Mouse (Mus musculus): ENCODE measurements around the gene Bcl3. TPM values are rescaled to one million over a fixed set of nuclear protein-coding genes. Genes with fewer than 3 reads are reported as not detected.

Bcl3 gene
- polyA plus RNA-seq, 1 experiment, result 60.7 TPM

DNA sequence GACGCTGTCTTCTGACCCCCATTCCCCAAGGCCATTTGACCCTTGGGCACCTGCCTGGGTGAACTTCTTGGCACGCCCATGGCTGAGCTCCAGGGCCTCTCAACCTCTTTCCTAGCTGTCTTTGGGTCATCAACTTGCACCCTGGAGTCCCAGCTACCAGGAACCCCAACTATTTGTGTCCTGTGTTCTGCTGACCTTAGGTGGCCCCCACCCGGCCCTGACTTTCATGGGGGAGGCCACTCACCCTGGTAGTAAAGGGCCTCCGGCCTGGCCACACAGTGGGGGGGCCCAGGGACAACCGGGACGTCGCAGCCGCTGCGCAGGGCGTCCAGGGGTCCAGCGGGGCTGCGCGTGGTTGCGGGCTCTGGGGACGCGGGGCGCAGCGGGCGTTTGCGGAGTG is 377 bp downstream of the Bcl3 start:
- H3K4me3 ChIP-seq (ENCODE audit: insufficient read depth, low read length), result peak overlapping the region; percentile 63
- H3K4me1 ChIP-seq (ENCODE audit: control insufficient read depth, insufficient read depth, low read length), result peaks cover 44% of the 10 kb centered on the region
- TF ChIP-seq POLR2A (IDR thresholded peaks at IDR 0.05; ENCODE audit: borderline replicate concordance, low read depth, low read length) (no peak), CTCF (IDR thresholded peaks at IDR 0.05; ENCODE audit: low read depth, low read length) (no peak)
- H3K27ac ChIP-seq (ENCODE audit: insufficient read depth, low read depth, low read length), result peak overlapping the region; percentile 59

DNA sequence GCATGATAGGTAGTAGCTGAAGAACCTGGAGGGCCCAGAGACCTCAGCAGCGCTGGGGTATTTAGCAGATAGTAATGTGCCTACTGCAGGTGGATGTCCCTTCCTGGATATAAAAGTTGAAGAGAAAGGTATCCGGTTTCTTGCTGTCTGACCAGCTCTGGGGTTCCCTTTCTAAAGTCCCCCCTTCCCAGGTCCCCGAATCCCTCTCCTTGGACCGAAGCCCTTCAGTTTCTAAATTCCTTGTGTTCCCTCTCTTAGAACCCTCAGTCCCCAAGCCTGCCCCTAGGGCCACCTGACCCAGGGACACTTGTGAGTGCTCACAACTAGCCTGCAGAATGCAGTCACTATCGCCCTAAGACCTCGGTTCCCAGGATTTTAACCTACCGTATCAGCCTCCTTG is 937 bp downstream of the Bcl3 start:
- H3K4me3 ChIP-seq (ENCODE audit: insufficient read depth, low read length), result peak overlapping the region; percentile 63
- no peak overlapping the region for H3K27ac ChIP-seq (ENCODE audit: insufficient read depth, low read depth, low read length)
- no peak for TF ChIP-seq POLR2A (IDR thresholded peaks at IDR 0.05; ENCODE audit: borderline replicate concordance, low read depth, low read length)
- no peak for TF ChIP-seq CTCF (IDR thresholded peaks at IDR 0.05; ENCODE audit: low read depth, low read length)
- H3K4me1 ChIP-seq (ENCODE audit: control insufficient read depth, insufficient read depth, low read length), result peaks cover 39% of the 10 kb centered on the region

DNA sequence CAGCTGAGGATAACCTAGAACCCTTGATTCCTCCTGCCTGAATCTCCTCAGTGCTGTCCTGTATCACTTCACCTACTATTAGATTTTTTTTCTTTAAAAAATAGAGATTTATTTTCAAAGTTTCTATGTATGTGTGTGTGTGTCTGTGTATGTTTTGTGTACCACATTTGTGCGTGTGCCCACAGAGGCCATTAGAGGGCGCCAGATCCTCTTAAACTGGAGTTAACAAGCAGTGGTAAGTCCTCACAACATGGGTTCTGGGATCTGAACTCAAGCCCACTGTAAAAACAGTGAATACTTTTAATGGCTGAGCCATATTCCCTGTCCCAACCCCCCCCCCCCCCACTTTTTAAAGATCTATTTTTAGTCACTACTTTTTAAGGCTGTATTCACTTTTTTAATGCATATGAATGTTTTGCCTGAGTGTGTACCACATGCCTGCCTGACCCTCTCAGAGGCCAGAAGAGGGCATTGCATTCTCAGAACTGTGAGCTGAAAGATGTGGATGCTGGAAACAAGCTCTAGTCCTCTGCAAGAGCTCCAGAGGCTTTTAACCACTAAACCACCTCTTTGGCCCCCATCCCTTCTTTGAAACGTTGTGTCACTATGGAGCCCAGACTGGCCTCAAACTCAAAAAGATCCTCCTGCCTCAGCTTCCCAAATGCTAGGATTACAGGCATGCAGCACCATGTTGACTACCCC is 2.1 kb downstream of the Bcl3 start:
- Histone ChIP-seq H3K4me3 (ENCODE audit: insufficient read depth, low read length) (no peak overlapping the region), H3K4me1 (ENCODE audit: control insufficient read depth, insufficient read depth, low read length) (peaks cover 42% of the 10 kb centered on the region)
- TF ChIP-seq POLR2A (IDR thresholded peaks at IDR 0.05; ENCODE audit: borderline replicate concordance, low read depth, low read length), result no peak

DNA sequence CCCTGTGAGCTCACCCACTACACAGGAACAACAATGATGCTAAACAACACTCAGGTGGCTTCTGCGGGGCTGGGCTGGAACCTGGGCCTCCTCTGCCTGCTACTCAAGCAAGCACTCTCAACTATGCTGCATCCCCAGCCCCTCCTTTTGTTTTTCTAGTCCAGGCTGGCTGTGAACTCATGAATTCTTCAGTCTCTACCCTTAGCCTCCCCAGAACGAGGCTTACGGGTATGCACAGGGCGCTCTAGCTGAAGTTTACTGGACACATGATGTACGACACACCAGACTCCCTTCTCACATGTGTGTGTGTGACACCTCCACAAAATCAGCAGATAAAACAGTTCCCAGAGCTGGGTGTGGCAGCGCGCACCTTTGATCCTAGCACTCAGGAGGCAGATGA is 3.7 kb downstream of the Bcl3 start:
- TF ChIP-seq POLR2A (IDR thresholded peaks at IDR 0.05; ENCODE audit: borderline replicate concordance, low read depth, low read length), result no peak
- no peak for TF ChIP-seq CTCF (IDR thresholded peaks at IDR 0.05; ENCODE audit: low read depth, low read length)
- peaks cover 35% of the 10 kb centered on the region for H3K4me1 ChIP-seq (ENCODE audit: control insufficient read depth, insufficient read depth, low read length)
- no peak overlapping the region for H3K4me3 ChIP-seq (ENCODE audit: insufficient read depth, low read length)
- no peak overlapping the region for H3K27ac ChIP-seq (ENCODE audit: insufficient read depth, low read depth, low read length)

More for the DNA sequence above, 2.1 kb downstream of the Bcl3 start:
- no peak overlapping the region for H3K27ac ChIP-seq (ENCODE audit: insufficient read depth, low read depth, low read length)

DNA sequence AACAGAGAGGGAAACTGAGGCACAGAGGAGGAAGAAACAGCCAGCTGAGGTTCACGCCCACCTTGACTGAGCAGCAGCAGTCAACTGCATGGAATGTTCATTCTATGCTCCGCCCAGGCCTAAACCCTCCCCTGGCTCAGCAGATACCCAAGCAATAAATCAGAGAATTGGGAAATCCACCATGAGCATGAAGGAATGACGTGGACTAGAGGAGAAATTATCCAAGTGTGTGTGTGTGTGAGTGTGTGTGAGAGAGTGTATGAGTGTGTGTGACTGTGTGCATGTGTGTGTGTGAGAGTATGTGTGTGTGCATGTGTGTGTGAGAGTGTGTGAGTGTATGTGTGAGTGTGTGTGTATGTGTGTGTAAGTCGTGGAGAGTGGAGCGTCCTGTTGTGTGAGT is 4.1 kb downstream of the Bcl3 start:
- no peak for TF ChIP-seq POLR2A (IDR thresholded peaks at IDR 0.05; ENCODE audit: borderline replicate concordance, low read depth, low read length)
- TF ChIP-seq CTCF (IDR thresholded peaks at IDR 0.05; ENCODE audit: low read depth, low read length), result no peak
- no peak overlapping the region for H3K27ac ChIP-seq (ENCODE audit: insufficient read depth, low read depth, low read length)
- H3K4me3 ChIP-seq (ENCODE audit: insufficient read depth, low read length), result no peak overlapping the region
- H3K4me1 ChIP-seq (ENCODE audit: control insufficient read depth, insufficient read depth, low read length), result peaks cover 36% of the 10 kb centered on the region

DNA sequence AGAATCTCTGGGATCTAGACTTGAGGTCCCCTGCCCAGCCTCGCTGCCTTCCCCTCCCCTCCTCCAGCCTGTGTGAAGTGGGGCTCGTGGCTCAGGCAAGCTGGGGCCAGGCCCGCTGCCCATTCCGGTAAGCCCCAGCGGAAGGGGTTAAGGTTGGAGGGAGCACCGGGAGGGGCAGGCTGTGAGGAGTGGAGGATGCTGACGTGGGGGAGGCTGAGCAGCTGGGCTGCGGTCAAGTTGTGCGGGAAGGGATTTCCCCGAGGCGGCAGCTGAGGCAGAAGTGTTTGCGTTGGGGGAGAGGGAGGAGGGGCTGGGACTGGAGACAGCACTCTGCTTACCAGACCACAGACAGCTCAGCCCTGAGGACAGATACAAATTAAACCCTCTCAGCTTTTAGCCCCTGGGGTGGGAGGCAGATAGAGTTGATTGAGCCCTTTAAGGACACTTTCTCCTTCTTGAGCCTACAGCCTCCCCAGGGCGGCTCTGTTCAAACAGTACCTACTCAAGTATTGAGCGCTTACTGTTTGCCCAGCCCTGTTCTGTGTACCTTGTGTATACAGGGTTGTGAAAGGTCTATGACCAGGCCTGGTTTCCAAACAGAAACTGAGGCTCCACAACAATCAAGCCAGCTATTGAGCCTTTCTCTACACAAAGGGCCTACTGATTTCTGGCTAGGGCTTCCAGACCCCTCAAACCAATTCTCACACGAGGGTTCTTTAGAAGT is 5.0 kb downstream of the Bcl3 start:
- Histone ChIP-seq H3K4me3 (ENCODE audit: insufficient read depth, low read length) (peak overlapping the region; percentile 62), H3K4me1 (ENCODE audit: control insufficient read depth, insufficient read depth, low read length) (peaks cover 37% of the 10 kb centered on the region), H3K27ac (ENCODE audit: insufficient read depth, low read depth, low read length) (peak overlapping the region; percentile 89)
- TF ChIP-seq POLR2A (IDR thresholded peaks at IDR 0.05; ENCODE audit: borderline replicate concordance, low read depth, low read length), result no peak
- TF ChIP-seq CTCF (IDR thresholded peaks at IDR 0.05; ENCODE audit: low read depth, low read length), result no peak

DNA sequence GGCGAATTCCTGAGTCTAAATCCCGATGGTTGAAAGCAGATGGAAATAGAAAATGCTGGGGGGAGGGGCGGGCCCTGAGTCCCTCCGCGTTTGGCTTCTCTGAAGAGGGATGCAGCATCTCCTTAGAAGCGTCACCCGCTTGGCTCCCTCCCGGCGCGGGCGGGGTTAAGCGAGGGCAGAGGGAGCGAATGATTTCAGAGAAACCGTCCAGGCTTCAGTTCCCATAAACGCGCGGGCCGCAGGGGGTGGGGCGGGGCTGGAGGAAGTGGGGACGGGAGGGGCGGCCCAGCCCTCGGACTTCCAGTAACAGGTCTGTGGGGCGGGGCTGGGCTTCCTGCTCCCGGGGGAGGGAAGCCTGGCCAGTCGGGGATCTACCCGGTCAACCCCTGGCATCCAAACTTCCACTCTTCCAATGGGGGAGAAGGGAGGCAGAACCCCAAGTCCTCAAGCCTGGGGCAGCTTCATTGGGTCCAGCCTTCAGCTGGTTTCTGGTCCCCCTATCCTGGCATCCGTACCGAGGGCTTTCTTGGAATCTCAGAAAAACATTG is 6.3 kb downstream of the Bcl3 start:
- TF ChIP-seq POLR2A (IDR thresholded peaks at IDR 0.05; ENCODE audit: borderline replicate concordance, low read depth, low read length), result no peak
- no peak for TF ChIP-seq CTCF (IDR thresholded peaks at IDR 0.05; ENCODE audit: low read depth, low read length)
- H3K27ac ChIP-seq (ENCODE audit: insufficient read depth, low read depth, low read length), result peak overlapping the region; percentile 89
- peaks cover 29% of the 10 kb centered on the region for H3K4me1 ChIP-seq (ENCODE audit: control insufficient read depth, insufficient read depth, low read length)
- peak overlapping the region; percentile 62 for H3K4me3 ChIP-seq (ENCODE audit: insufficient read depth, low read length)

DNA sequence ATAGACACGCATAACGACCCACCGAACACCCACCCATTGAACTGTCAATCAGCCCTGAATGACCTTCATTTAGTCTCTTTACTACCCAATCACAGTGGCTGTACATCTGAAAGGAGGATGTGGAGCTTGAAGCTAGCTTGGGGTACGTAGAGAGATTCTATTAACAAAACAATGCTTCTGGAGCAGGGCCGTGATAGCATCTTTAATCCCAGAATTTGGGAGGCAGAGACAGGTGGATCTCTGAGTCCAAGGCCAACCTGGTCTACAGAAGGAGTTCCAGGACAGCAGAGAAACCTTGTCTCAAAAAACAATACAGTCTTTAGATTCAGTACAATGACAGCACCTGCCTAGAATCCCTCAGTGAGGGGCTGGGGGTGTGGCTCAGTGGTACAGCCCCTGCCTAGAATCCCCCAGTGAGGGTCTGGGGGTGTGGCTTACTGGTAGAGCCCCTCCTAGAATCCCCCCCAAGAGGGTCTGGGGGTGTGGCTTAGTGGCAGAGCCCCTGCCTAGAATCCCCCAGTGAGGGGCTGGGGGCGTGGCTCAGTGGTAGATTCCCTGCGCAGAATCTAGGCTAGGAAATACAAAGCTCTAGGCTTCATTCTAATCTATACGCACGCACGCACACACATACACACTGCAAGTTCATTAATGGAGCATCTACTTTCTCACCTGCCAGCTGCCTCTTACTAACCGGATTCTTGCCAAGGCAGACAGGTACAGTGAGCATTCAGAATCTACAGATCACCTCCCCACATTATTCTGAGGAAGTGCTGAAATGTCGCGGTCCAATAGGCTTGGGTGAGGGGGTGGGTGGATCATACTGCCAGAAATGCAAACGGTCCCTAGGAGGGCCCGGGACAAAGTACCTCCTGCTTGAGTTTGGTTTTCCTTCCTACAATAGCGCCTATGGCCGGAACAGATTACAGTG is 7.0 kb downstream of the Bcl3 start:
- Histone ChIP-seq H3K4me1 (ENCODE audit: control insufficient read depth, insufficient read depth, low read length) (peaks cover 29% of the 10 kb centered on the region), H3K27ac (ENCODE audit: insufficient read depth, low read depth, low read length) (peak overlapping the region; percentile 46), H3K4me3 (ENCODE audit: insufficient read depth, low read length) (peak overlapping the region; percentile 44)
- TF ChIP-seq CTCF (IDR thresholded peaks at IDR 0.05; ENCODE audit: low read depth, low read length) (no peak), POLR2A (IDR thresholded peaks at IDR 0.05; ENCODE audit: borderline replicate concordance, low read depth, low read length) (no peak)

DNA sequence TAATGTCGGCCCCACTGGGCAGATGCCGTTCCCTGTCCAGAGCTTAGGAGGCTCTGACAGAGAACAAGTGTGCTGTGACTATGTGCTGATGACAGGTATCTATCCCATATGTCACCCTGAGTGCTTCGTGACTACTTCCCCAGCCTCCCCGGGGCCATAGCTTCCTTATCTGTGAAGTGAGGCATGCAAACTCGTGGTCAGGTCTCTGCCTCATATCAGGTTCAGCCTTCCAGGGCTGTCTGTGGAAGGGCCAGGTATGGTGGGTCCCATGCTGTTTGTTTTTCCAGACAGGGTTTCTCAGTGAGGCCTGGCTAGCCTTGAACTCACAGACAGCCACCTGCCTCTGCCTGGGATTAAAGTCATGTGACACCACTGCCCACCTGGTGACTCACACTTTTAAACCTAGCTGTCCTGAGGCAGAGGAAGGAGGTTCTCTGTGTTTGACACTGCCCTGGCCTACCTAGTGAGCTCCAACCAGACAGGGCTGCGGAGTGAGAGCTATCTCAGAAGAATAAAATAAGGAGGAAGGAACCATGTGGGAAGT is 8.9 kb downstream of the Bcl3 start:
- Histone ChIP-seq H3K4me3 (ENCODE audit: insufficient read depth, low read length) (no peak overlapping the region), H3K4me1 (ENCODE audit: control insufficient read depth, insufficient read depth, low read length) (peaks cover 28% of the 10 kb centered on the region), H3K27ac (ENCODE audit: insufficient read depth, low read depth, low read length) (no peak overlapping the region)
- TF ChIP-seq POLR2A (IDR thresholded peaks at IDR 0.05; ENCODE audit: borderline replicate concordance, low read depth, low read length) (no peak), CTCF (IDR thresholded peaks at IDR 0.05; ENCODE audit: low read depth, low read length) (no peak)

Measured in bone marrow macrophage, adult 2 months (primary cell).